Mouse (Mus musculus) megakaryocyte, embryonic 14.5 days (primary cell): ENCODE data around the gene Bean1.

ENCODE experiments used
- FLI1 ChIP-seq: IDR thresholded peaks from 2 replicates; pipeline ENCODE4 v1.6.1; 2012; ENCODE audit warnings: low read length, inconsistent platforms, mixed read lengths
- GATA1 ChIP-seq: IDR thresholded peaks from 3 replicates; pipeline ENCODE4 v1.6.1; 2012; ENCODE audit warnings: mixed read lengths, low read length, inconsistent platforms, borderline replicate concordance

GRCm38 (mm10) chr8:104232039-104232438, 61.8 kb downstream of the Bean1 start:
- TF ChIP-seq GATA1 (no peak), FLI1 (no peak)
